Mouse (Mus musculus): ENCODE measurements around the gene Pkp2.

- TF ChIP-seq EP300 (IDR thresholded peaks at IDR 0.05; ENCODE audit: insufficient read depth, low read depth, low read length), result no peak
- no peak for TF ChIP-seq CTCF (IDR thresholded peaks at IDR 0.05; ENCODE audit: low read depth, low read length)
These were observed 20.8 kb downstream of the Pkp2 start for GRCm38 (mm10) chr16:16233919-16234318.
